Mouse (Mus musculus) layer of hippocampus, postnatal 10 days (tissue): ENCODE results near the gene Olfr1383. TPM values are rescaled to one million over a fixed set of nuclear protein-coding genes. Genes with fewer than 3 reads are reported as not detected.
"Not testable (repeated sequence)": the region's sequence is repeated elsewhere in the genome, so short reads cannot be mapped to it uniquely, and the experiment has no call there.

ENCODE experiments used
- DNase-seq, 2 experiments: peaks; one replicate each; pipeline ENCODE4 v3.0.0; 2021; ENCODE audit warnings: low spot score in 2 of 2
- long read RNA-seq: library from polyadenylated mRNA; stranded (forward); transcript quantifications from one replicate; pipeline ENCODE4 v2.0.0, GENCODE M21; 2023
- total RNA-seq, 2 experiments: library from RNA; stranded (reverse); gene quantifications; 2 replicates each; pipeline ENCODE4 v1.2.3; 2021

Olfr1383 gene
- total RNA-seq: under 1 TPM; 0.46 to 0.56 TPM
- long read RNA-seq: 0 reads

DNA sequence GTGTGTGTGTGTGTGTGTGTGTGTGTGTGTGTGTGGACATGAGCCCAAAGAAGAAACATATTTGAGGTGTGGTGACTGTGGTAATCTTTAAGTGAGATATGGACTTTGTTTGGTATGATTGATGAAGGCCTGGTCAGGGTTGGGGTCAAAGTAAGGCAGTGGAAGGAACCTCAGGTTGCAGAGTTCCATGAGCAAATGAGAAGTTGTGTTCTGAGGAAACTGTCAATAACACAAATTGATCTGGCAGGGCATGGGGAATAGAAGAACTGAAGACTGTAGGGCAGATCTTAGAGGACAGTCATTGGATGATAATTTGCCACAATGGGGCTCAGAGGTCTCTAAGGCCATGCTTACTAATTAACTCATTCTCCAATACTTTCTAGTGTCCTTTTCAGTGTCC is at the start of gene Olfr1383:
Olfr1383 (plus strand) TSS at position 301 of the 400 bp plus-strand sequence.
- no peak for DNase-seq

DNA sequence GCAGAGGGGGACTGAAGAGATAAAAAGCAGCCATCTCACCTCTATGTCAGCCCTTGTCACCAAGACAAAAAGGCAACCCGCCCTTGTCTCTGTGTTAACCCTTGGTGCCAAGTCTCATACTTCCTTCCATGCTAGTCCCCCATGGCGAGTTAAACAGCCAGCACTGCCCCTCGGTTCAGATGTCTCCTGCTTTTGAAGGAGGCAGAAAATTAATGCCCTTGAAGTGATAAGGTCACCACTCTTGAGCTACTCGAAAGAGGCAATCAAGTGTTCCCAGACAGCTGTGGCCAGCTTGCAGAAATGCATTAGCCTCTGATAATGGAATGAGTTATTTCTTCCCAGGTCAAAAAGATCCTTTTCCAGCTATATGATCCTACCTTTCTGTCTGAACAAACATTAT is 33.5 kb upstream of the Olfr1383 start:
- DNase-seq: no peak

DNA sequence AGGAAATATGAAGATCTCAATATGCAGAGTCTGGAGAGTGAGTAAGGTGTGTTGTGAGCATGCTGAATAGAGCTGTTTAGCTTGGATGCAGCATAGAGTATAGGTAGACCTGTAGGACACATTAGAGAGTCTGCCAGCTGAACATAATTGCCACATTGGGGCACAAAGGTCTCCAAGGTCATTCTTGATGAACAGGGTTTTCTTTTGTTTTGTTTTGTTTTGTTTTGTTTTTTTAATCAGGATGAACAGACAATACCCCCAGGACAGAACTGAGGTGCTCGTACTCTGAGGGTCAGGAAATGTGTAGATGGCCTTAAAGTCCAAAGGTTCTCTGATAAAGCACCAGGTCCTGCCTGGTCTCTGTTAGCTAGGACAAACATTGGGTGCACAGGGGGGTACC is 30.7 kb upstream of the Olfr1383 start, which contains the start of gene Olfr1385:
Olfr1385 (plus strand) TSS at position 301 of the 400 bp plus-strand sequence.
- DNase-seq: not testable (repeated sequence)

DNA sequence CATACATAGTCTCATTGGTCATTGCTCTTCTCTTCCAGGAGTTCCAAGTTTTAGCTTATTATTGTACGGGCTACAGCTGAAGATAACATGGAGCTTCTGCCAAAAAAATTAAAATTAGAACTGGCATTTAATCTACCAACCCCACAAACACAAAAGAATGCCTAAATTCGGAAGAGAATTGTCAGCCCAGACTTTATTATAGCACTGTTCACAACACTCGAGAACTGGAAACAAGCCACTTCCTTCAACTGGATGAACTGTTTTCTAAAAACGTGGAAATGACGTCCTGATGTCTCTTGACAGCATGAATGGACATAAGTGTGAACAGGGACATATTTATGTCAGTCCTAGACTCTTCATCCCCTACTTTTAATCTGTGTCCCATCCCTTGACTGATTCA is 1.4 kb upstream of the Olfr1383 start:
- no peak for DNase-seq

DNA sequence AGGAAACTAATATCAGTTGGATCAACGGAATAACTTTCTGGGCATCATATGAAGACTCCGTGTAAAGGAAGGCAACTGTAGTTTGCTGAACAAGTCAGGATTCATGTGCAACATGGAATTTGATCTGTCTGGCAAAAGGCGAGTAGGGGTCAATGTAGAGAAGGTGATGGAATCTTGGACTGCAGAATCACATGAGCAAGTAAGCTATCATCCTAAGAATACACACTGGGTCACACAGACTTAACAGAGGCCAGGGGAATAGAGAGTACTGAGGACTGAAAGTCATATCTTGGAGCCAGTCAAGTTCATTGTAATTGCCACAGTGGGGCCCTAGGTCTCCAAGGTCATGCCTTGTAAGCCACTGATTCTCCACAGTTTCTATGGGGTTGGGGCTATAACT is 8.5 kb downstream of the Olfr1383 start, which contains the start of gene Olfr1382:
Olfr1382 (plus strand) TSS at position 301 of the 400 bp plus-strand sequence.
- DNase-seq: no peak

DNA sequence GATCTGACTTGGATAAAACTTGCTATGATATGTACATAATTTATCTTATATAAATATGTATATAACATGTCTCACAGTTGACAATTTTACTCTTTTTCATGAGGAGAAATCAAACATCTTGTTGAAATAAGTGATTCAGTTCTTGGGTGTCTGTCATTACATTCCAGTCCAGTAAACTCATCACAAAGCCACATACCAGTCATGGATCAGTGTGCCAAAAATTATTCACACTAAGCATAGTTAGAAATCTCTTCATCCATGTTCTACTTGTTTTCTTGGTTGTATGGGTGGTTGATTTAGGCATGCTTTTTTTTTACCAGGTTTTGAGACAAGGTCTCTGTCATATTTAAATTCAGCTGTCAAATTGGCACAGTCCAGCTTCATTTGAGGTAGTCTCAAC is 13.3 kb downstream of the Olfr1383 start:
- DNase-seq: no peak

DNA sequence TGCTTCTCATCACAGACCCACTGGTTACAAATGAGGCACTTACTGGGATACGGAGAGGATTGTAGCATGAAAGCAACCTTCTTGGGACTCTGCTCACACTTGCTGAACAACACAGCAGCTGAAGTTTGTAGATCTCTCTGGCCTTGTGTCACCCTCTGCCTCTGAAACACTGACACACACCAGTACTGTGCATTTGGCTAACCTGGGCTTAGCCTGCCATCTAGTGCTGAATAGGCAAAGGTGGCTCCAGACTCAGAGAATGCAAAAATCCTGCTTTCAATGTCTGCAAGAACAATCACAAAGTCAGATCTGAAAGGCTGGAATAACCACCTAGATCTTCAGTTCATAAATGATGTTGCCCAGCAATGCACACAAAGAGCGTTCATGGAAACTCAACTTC is 17.2 kb downstream of the Olfr1383 start:
- peak; percentile 14 to 30 for DNase-seq

DNA sequence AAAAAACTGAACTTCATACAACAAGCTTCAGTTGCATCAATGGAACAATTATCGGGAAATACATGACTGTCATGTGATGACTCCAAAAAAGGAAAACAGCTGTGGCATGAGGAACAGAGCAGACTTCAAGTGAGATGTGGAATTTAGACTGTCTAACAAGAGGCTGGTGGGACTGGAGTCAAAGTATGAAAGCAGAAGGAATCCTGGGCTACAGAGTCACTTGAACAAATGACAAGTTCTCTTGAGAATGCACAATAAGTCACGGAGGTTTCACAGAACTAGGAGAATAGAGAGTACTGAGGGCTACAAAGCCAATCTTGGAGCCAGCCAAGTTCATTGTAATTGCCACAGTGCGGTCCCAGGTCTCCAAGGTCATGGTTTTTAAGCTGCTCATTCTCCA is 23.7 kb downstream of the Olfr1383 start, which contains the start of gene Olfr1381:
Olfr1381 (plus strand) TSS at position 301 of the 400 bp plus-strand sequence.
- not testable (repeated sequence) for DNase-seq

DNA sequence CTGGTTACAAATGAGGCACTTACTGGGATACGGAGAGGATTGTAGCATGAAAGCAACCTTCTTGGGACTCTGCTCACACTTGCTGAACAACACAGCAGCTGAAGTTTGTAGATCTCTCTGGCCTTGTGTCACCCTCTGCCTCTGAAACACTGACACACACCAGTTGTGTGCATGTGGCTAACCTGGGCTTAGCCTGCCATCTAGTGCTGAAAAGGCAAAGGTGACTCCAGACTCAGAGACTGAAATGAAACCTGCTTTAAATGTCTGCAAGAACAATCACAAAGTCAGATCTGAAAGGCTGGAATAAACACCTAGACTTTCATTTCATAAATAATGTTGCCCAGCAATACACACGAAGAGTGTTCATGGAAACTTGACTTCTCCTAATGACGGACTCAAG is 34.6 kb downstream of the Olfr1383 start:
- DNase-seq: peak in 1 of 2 experiments; percentile 13

DNA sequence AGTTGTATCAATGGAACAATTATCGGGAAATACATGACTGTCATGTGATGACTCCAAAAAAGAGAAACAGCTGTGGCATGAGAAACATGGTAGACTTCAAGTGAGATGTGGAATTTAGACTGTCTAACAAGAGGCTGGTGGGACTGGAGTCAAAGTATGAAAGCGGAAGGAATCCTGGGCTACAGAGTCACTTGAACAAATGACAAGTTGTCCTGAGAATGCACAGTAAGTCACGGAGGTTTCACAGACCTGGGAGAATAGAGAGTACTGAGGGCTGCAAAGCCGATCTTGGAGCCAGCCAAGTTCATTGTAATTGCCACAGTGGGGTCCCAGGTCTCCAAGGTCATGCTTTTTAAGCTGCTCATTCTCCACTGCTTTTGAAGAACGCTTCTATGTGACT is 37.1 kb downstream of the Olfr1383 start, which contains the start of gene Olfr1380:
Olfr1380 (plus strand) TSS at position 301 of the 400 bp plus-strand sequence.
- DNase-seq: not testable (repeated sequence)

DNA sequence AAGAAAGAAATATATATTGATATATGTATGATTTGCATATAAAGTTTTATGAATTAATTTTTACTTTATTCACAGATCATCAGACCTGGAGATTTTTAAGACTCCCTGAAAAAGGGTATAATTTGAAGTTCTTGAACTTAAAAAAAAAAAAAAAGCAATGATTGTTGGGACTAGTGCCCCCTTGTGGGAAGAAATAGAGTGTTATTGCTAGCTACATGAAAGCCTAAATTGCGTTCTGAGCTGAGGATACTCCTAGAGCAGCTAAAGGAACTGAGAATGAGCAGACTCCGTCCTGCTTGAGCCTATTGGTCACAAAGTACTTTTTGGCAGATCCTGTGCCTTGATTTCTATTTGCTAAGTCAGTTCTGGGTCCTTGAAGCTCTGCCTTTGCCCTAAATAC is 55.6 kb downstream of the Olfr1383 start:
- not testable (repeated sequence) for DNase-seq

Other genes with a start within 250 kb of the Olfr1383 start
- not detected for gene Olfr1393, start 241.3 kb upstream of the Olfr1383 start, total RNA-seq
- gene Olfr1392, start 234.4 kb upstream of the Olfr1383 start, total RNA-seq: under 1 TPM; 0.11 to 0.14 TPM
- under 1 TPM in 1 of 2 experiments, not detected in 1; 0.25 TPM for gene Olfr10, start 214.9 kb upstream of the Olfr1383 start, total RNA-seq
- not detected for gene Olfr1391, start 196.9 kb upstream of the Olfr1383 start, total RNA-seq
- gene Olfr1390, start 184.5 kb upstream of the Olfr1383 start, total RNA-seq: not detected
- not detected for gene Olfr1389, start 96.6 kb upstream of the Olfr1383 start, total RNA-seq
- gene Olfr1388, start 83.0 kb upstream of the Olfr1383 start, total RNA-seq: under 1 TPM; 0.42 to 0.66 TPM
- gene Olfr1387, start 64.3 kb upstream of the Olfr1383 start, total RNA-seq: not detected
- not detected for gene Olfr1386, start 54.6 kb upstream of the Olfr1383 start, total RNA-seq
- gene Olfr1385, start 30.6 kb upstream of the Olfr1383 start, total RNA-seq: under 1 TPM in 1 of 2 experiments, not detected in 1; 0.11 TPM
- not detected for gene Olfr1384, start 12.9 kb upstream of the Olfr1383 start, total RNA-seq
- not detected for gene Olfr1382, start 8.6 kb downstream of the Olfr1383 start, total RNA-seq
- gene Olfr1381, start 23.8 kb downstream of the Olfr1383 start, total RNA-seq: not detected
- gene Olfr1380, start 37.2 kb downstream of the Olfr1383 start, total RNA-seq: not detected
- gene Flt4, start 89.6 kb downstream of the Olfr1383 start, total RNA-seq: 1 to 10 TPM; 3.9 to 4.4 TPM
- gene Scgb3a1, start 144.0 kb downstream of the Olfr1383 start, total RNA-seq: under 1 TPM in 1 of 2 experiments, not detected in 1; 0.78 TPM
- 10 to 100 TPM; 49.8 to 51.1 TPM for gene Cnot6, start 193.1 kb downstream of the Olfr1383 start, total RNA-seq